Mouse (Mus musculus) kidney, postnatal 10 days (tissue): ENCODE data around the gene Scml4.
A peak's percentile ranks its signal among the peaks of the same experiment; 100 is the strongest.

Experiments
- DNase-seq: peaks from one replicate; pipeline ENCODE4 v3.0.0; 2021; ENCODE audit warnings: mixed read lengths

Gene Scml4

DNA sequence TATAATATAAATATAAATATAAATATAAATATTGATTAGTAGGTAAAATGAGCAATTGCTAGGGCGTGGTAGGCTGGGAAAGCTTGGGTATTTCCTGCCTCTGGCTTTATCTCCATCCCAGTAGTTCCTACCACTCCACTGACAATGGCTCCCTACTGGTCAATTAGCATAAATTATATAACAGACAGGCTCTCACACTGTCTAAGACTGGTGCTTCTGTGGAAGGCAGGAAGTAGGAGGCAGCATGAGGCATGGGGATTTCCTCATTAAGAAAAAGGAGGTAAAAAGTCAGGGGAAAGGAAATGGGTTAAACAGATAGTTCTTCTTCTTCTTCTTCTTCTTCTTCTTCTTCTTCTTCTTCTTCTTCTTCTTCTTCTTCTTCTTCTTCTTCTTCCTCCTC lies 48.4 kb downstream of the Scml4 start:
- DNase-seq, result no peak

- no peak for DNase-seq
Measured at GRCm38 (mm10) chr10:42910567-42910966, 50.4 kb downstream of the Scml4 start.

- no peak for DNase-seq
Measured at GRCm38 (mm10) chr10:42912056-42912455, 51.9 kb downstream of the Scml4 start.

DNA sequence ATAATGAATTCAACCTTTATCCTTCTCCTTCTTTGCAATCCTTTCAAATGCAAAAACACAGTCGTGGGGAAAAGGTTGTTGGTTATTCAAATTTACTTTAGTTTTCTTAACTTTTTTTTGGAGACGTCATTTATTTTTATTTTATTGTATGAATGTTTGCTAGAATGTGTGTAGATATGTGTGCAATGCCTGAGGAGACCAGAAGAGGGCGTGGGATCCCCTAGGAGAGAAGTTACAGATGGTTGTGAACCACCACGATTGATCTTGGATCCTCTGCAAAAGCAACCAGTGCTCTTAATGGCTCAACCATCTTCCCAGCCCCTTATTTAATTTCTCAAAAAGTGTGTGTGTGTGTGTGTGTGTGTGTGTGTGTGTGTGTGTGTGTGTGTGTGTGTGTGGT lies 53.0 kb downstream of the Scml4 start:
- DNase-seq, result no peak

GRCm38 (mm10) chr10:42914146-42914545 lies 54.0 kb downstream of the Scml4 start:
- DNase-seq, result peak; percentile 35

GRCm38 (mm10) chr10:42917355-42917754 lies 57.2 kb downstream of the Scml4 start:
- no peak for DNase-seq

- no peak for DNase-seq
Measured at GRCm38 (mm10) chr10:42919786-42920185, 59.6 kb downstream of the Scml4 start.

DNA sequence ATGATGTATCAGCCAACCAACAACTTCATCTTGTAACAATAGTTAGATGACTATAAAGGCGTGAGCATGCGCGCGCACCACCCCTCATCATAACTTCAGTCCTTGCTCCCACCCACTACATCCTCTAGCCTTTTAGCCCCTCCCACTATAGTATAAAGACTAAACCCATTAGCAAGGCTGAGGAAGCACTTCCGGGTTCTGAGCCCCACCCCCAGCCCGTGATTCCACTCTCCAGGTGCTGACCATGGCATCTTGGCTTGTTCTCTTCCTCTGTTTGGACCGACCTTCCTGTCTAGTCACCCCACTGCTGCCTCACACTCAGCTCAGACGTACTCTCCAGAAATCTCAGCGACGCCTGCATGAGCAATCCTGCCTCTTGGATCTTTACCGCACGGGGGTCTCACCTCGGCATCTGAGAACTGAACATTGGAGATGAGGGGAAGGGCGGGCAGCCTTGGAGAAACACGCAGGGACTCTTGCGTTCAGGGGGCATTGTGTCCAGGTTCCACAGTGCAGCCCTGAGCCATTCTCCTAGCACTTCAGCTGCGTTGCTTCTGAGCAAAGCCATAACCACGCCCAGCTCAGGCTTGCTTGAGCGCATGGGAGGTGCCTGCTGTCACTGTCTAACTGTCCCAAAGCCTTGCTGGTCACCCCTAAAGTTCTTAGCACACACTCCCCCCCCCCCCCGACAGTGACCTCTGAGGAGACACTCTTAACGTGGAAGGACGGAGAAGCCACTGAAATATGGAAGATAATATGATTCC lies 65.1 kb downstream of the Scml4 start:
- no peak for DNase-seq

GRCm38 (mm10) chr10:42930121-42930650 lies 70.0 kb downstream of the Scml4 start:
- DNase-seq, result no peak

GRCm38 (mm10) chr10:42932862-42933480 lies 72.8 kb downstream of the Scml4 start:
- DNase-seq, result peak; percentile 28

DNA sequence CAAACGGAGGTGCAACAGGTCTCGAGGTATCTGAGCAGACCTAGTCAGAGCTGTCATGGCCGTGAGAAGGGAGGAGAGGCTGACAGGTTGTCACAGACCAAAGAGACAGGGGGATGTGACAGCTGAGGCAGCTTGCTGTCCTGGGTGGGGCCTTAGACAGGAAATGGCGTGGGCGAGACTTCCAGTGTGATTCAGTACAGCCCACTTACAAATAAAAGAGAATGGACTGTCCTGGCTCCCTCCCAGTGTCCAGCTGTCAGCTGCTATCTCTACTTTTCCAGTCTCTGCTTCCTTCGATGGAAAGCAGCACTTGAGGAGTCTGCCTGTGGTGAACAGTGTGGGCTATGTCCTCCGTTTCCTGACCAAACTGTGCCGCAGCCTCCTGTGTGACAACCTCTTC lies 74.5 kb downstream of the Scml4 start:
- peak; percentile 78 for DNase-seq

DNA sequence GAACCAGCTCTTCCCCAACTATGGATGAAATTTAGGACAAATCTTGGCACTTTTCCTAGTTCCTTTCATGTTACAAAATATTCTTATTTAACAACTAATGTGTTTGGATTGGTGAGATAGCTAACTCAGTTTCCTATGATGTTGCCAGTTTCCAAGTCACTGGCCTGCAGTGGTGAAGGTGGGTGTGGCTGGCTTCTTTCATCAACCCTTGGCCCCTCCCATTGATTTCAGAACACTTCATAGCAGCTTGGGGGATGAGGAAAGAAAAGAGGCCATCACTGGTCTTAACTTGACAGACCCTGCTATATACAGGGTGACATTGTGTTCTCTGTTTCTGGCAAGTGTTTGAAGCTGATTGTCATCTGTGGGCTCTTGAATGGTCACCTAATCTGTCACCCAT lies 76.0 kb downstream of the Scml4 start:
- no peak for DNase-seq

DNA sequence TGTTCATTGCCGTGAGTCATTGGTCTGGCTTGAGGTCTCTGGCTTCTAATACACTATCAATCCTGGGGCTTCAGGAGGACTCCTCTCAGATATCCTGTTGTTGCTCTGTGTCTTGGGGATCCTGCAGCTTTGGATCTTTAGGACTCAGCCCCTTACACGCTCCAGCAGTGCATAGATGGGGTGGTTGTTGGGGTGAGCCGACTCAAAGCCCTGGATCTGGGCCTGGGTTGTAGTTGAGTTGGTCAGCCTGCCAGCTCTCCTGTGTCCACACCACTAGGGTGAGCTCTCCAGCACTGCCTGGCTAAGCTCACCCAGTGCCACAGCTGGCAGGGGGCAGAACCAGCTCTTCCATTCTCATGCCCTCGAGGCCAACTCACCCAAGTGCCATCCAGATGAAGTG lies 78.2 kb downstream of the Scml4 start:
- no peak for DNase-seq

GRCm38 (mm10) chr10:42939691-42940090 lies 79.5 kb downstream of the Scml4 start:
- peak; percentile 24 for DNase-seq

- peak; percentile 19 for DNase-seq
Measured at GRCm38 (mm10) chr10:42940193-42941050, 80.3 kb downstream of the Scml4 start.

DNA sequence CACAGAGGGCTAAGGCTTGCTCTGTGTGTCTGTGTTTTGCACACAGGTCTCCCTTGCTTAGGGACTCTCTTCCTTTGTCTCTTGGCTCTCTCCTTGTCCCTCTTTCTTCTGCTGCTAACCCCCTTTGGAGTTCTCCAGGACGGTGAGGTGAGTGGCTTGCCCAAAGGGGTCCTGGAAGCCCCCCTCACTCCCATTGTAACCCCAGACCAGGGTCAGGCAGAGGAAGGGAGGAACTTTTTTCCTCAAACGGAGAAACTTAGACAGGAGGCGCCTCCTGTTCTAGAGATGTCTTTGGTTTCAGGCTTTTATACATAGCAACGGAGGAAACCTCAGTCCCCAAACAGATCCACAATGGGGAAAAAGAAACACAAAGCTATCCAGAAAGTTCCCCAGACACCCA lies 81.1 kb downstream of the Scml4 start:
- no peak for DNase-seq

GRCm38 (mm10) chr10:42941697-42942221 lies 81.6 kb downstream of the Scml4 start:
- peak; percentile 75 for DNase-seq

DNA sequence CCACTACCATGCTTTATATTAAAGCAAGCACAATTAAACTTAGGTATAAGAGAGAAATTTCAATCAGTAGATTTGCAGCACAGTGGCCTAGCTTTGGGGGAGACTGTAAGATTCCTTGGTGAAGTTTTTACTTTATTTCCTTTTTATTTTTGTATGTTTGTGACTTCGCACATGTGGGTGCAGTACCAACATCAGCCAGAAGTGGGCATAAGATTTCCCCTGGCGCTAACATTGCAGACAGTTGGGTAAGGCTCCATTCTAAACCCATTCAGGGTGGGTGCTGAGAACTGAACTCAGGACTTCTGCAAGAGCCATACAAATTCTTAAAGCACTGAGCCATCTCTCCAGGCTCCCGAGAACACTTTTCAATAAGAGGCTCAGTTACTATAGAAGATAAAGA lies 82.1 kb downstream of the Scml4 start:
- peak; percentile 43 for DNase-seq

GRCm38 (mm10) chr10:42945316-42945715 lies 85.1 kb downstream of the Scml4 start:
- DNase-seq, result no peak

DNA sequence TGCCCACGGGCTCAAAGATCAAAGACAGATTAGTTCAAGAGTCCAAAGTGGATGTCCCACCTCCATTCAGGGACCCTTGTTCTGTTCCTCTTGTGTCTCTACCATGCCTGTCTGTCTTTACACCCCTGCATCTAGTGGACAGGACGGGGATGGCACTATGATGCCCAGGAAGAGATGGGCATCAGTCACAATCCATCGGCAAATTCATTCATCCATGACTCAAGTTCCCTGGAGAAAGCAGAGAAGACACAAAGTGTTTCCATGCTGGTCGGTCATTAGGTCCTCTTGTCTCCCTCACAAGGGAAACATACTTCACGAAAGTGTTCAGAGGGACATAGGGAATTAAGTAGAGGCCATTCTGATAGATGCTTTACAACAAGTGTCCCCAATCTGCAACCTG lies 87.2 kb downstream of the Scml4 start:
- no peak for DNase-seq

DNA sequence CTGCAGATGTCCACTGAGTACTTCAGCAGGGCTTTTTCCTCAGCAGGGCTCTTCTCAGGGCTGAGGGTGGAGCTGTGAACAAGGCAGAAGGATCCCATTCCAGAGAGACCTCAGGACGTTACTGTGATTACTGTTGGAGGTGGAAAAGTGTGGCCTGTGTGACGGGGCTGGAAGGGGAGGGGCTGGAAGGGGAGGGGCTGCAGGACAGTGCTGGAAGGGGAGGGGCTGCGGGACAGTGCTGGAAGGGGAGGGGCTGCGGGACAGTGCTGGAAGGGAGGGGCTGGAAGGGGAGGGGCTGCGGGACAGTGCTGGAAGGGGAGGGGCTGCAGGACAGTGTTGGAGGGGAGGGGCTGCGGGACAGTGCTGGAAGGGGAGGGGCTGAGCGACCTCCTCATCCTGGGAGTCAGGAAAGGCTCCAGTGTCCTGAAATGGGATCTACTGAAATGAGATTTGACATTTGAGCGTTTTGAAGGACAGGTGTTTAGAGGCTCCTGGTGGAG lies 90.1 kb downstream of the Scml4 start:
- DNase-seq, result peak; percentile 68

GRCm38 (mm10) chr10:42951078-42952045 lies 91.2 kb downstream of the Scml4 start:
- peak; percentile 5 for DNase-seq
